Mouse (Mus musculus) G1E-ER4 (cell line): ENCODE results near the gene Fam71e2. TPM values are rescaled to one million over a fixed set of nuclear protein-coding genes. Genes with fewer than 3 reads are reported as not detected.
A peak's percentile ranks its signal among the peaks of the same experiment; 100 is the strongest.

Experiments
- GATA1 ChIP-seq: IDR thresholded peaks from one replicate; pipeline ENCODE4 v1.8.0; 2012; ENCODE audit warnings: low read length, inconsistent platforms
- polyA plus RNA-seq: library from polyadenylated mRNA; stranded (reverse); fragments of >175 nt; gene quantifications from 2 replicates; pipeline ENCODE4 v1.2.3, GENCODE M21; 2012

The Fam71e2 gene
- polyA plus RNA-seq, 1 experiment: not detected

DNA sequence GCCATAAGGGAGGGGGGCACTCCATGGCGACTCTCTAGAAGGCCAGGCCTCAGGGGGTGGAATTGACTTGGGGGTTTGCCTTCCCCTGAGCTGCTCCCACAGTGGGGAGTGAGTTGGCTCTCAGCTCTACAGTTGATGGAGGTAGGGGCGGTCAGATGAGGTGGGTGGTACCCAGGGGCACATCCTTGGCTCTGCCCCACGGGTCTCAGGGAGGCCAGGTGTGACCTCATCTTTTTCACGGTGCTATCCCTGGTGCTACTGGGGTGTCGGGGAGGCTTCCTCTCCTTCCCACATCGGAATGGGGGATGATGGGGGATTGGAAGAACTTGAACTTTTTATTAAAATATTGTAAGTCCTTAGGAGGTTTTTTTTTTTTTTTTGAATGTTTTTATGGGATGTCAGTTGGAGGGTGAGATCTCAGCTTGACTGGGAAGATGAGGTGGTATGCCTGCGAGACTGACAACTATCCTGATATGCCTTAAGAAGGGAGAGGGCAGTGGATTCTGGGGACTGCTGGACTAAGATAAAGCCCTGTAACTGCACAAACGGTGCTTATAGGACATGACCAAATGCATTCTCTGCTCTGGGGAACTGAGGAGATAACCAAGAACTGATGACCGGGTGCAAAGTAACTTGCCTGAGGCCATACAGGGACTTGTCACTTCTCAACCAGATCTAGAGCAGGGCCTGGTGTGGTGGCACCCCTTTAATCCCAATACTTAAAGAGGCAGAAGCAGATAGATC is 23.8 kb downstream of the Fam71e2 start:
- peak; percentile 91 for TF ChIP-seq GATA1

DNA sequence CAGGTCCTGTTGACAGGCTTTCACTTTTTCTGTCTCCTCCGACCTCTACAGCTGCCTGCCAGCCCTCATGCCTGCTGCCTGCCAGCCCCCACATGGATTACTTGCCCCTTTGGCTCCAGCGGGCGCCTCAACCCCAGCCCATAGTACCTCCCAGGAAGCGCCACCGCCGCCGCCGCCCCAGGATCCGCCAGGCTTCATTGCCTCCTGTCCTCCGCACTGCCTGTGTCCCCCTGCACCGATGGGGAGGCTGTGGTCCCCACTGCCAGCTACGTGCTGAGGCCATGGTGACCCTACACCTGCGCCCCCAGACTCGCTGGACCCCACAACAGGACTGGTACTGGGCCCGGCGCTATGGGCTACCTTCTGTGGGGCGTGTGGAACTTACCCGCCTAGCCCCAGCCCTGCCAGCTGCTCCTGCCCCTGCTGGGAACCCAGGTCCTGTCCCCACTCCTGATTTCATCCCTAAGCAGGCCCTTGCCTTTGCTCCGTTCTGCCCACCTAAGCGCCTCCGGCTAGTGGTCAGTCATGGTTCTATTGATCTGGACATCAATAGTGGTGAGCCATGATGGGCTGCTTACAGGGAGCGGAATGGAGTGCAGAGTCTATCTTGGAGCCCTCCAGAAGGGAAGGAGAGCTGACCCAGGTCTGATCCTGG is 24.6 kb downstream of the Fam71e2 start:
- no peak for TF ChIP-seq GATA1

DNA sequence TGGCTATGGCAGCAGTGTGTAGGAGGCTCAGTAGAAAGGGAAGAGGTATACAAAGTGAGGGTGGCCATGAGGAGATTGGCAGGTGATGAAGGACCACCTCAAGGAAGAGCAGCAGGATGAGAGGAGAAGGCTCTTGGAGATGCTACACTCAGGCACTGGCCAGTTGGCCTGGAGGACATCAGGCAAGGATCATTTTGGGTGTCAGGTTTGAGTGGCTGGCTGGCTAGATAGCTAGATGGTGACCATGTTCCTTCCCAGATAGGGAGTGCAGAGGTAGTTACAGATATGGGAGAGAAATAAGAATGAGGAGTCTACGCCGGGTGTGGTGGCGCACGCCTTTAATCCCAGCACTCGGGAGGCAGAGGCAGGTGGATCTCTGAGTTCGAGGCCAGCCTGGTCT is 26.2 kb downstream of the Fam71e2 start:
- TF ChIP-seq GATA1: no peak

DNA sequence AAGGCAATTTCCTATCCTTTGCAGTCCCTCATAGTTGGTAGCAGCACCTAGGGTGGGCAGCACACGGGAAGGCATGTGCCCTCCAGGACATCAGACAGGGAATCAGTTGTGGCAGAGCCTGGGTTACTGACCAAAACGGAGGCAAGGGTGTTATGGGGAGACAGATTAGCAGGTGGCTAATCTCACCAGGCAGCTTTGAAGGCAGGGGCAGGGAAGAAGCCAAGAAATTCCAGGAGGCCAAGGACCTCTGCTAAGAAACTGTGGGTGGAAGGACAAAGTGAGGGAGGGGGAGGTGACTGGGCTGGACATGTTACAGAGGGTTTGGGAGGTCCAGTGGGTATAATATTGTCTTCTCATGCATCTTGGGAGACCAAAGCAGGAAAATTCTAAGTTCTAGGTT is 27.7 kb downstream of the Fam71e2 start:
- no peak for TF ChIP-seq GATA1

DNA sequence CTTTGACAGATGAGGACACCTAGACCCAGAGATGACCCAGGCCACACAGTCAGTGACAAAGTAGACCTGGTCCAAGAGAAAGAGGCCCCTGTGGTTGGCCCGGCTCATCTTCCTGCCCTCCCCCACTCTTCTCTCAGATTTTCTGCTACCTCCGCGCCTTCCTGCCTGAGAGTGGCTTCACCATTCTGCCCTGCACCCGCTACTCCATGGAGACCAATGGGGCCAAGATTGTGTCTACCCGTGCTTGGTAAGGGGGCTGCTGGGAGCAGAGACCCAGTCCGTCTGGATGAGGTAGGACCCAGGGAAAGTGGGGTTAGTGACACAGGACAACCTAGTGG is 28.7 kb downstream of the Fam71e2 start:
- no peak for TF ChIP-seq GATA1

DNA sequence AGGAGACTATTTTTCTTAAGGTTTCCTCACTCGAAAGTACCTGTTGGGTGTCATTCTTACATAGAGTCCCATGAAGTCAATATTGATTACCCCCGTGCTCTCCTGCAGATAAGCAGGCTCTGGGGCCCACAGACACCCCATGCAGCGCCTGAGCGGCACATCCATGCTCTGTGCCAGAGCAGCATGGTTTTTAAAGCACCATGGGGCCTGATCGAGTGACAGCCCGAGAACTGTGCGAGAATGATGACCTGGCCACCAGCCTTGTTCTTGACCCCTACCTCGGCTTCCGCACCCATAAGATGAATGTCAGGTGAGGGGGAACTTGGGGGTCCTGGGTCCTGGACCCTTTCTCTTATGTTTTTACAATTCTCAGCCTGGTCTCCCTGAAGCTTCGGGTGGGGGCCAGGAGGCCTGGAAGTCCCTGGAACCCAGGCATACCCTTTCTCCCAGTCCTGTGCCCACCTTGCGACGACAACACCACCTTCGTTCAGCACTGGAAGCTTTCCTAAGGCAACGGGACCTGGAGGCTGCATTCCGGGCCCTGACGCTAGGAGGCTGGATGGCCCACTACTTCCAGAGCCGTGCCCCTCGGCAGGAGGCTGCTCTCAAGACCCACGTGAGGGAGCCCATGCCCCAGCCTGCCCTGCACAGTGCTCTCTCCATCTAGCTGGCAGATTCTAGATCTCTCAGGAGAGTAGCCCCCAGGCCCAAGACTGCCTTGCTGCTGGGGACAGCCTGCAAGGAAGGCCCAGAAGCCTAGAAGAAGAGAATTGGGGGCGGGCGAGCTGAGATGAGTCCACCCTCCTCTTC is 29.2 kb downstream of the Fam71e2 start:
- TF ChIP-seq GATA1: no peak

DNA sequence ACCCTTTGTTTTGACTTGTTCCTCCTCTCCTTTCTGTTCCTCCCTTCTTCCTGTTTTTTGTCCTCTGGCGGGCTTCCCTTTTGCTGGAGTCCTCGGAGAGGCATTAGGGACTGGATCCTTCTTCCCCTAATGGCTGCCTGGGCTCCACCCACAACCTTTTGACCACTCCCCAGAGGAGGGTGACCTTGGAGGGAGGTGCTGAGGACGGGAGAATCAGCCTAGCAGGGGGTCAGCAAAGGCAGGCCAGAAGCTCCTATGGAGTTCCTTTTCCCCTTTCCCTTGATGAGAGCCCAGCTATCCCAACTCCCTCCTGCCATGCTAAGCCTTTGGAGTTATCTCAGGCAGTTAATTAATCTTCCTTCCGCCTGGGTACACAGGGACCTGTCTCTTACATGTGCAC is 30.0 kb downstream of the Fam71e2 start:
- TF ChIP-seq GATA1: no peak

DNA sequence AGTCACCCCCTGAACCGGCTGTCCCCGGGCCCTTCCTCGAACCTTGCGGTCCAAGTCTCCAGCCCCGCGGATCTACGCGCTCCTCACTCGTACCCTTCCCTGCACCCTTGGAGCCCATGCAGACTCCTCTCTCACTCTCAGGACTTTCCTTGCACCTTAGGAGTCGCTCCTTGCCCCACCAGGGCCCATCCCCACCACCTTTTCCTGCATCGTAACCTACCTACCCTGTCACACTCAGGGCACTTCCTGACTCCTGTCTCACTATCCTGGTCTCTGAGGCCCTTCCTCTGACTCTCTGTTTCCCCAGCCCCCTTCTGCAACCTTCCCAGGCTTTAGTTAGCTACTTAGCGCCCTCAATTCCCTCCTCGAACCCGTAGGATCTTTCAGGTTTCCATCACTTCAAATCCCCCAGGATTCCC is 30.8 kb downstream of the Fam71e2 start:
- no peak for TF ChIP-seq GATA1

DNA sequence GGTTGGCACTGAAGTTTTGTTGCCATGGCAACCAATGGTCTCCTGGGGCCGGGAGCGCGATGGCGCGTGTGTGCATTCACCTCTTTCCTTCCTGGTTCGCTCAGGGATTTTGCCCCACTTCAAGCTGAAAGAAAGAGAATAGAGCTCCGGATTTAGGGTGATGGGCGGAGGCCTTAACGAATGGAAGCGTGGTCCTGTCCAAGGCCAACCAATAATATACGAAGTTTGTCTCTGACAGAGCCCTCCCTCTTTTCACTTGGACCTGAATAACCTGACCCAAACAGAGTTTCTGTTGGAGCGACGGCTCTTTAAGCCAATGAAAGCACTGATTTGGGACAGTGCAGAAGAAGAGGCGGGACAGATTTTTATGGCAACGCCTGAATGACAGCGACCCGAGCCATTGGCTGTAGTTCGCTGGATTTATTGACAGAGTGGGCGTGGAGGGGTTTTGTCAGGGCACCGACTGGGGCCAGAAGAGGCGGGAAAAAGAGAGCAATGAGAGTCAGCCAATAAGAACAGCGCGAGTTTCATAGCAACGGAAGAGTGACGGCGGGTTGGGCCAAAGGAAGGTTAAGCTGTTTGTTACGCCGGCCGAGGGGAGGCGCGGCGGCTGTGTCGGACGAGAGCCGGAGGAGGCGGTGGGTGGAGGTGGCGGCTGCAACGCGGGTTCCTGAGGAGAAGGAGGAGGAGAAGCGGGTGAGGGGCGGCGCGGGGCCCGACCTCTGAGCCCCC is 31.4 kb downstream of the Fam71e2 start, which contains the start of gene Kmt5c:
TSS of gene Kmt5c (plus strand) at position 572 of the 732 bp plus-strand sequence.
- TF ChIP-seq GATA1: no peak

DNA sequence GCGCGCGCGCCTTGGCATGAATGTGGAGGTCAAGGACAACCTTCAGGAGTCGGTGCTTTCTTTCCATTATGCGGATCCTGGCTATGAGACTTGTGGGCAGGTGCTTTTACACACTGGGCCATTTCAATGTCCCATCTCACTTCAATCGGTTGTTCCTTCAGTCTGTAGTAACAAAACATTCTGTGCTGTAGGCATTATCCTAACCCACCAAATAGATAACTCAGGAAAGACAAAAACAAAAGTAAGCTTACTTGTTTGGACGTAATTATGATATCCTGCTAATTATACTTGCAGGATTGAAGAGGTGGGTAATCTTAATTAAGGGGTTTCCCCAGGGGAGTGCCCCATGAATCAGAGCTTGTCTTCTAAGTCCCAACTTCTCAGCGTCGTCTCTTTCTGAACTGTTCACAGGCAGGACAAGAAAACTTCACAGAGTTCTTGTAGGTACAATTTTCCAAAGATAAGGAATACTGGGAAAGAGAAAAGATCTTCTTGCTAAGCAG is 32.0 kb downstream of the Fam71e2 start:
- no peak for TF ChIP-seq GATA1

DNA sequence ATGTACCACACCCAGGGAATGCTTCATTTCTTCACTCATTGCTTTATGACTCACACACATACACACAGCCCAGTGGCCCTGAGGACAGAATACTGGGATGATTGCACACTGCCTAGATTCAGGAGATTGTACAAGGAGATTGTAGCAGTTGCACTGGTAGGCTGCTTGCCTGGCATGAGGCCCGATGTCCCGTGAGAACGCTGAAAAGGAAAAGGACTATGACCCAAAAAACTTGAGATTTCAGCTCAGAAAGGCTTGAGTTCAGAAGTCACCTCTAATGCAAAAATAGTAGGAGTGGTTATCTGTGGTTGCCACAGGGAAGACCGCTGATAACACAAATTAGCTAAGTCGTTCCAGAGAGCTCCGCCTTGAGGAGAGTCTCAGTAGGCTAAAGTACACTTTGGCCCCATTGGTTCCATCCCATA is 38.1 kb downstream of the Fam71e2 start:
- peak; percentile 76 for TF ChIP-seq GATA1

DNA sequence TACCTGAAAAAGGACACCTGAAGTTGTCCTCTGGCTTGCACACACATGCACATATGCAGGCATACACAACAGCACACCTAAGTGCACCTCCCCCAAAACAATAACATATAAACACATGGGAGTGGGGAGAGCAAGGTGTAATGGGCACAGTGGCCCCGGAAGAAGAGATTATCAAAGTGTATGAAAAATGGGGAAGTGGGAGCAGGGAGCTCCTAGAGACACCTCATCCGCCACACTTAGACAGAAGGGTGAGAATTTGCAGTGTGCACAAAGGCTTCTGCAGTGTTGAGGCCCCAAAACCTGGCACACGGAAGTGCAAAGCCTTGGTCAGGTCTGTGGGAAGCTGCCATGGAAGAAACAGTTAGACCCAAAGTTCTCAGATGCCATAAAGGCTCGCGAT is 40.0 kb downstream of the Fam71e2 start:
- TF ChIP-seq GATA1: no peak

DNA sequence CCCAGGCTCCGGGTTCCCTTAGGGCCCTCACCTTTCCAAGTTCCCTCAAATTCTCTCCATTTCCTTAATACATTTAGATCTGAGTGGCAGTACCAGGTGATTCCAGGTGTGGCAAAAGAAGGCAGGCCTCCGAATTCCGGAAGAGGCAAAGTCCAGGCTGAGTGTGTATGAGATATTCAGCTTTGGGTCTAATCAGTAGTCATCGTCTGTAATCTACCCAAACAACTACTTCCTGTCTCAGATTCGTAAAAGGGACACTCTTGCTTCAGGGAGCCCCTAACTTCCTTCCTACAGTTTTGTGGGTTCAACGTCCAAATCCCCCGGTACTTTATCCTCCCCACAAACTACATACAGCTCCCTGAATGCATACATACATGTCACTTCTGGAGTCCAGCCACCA is 45.9 kb downstream of the Fam71e2 start, which contains the start of gene Tmem150b:
TSS of gene Tmem150b (minus strand) at position 81 of the 400 bp plus-strand sequence.
- no peak for TF ChIP-seq GATA1

DNA sequence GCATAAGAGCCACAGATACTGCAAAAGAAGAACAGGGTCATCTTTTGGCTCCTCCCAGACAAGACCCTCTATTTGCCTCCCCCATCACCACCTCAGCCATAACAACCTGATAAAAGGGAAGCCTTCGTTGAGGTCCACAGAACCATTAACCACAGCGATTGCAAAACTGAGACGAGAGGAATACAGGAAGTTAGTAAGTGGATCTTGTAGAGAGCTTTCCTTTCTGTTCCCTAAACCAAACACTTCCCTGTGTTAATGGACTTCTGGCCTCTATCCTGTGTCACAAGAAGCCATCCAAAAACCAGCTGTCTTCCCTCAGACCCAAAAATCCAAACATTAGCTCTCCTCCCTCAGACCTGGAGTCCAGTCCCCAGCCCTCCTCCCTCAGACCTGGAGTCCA is 46.7 kb downstream of the Fam71e2 start:
- TF ChIP-seq GATA1: no peak

DNA sequence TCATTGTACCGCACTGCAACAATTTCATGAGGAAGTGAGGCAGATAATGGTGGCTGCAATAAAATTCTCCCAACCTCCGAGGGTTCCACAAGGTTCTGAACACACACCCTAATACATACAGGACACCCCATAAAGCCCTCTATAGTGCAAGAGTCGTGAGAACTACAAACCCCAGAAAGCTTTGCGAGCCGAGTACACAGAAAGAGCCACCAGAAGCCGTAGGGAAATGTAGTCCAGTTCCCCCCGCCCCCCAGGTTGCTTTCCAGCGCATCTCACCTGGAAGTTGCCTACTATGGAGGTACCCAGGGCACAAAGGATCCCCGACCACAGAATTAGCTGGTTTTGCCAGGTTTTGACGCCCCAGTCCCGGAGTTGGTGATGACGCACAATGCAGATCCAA is 47.6 kb downstream of the Fam71e2 start:
- no peak for TF ChIP-seq GATA1
